Mouse (Mus musculus): ENCODE results near the gene Olfr372. TPM values are rescaled to one million over a fixed set of nuclear protein-coding genes. Genes with fewer than 3 reads are reported as not detected.

Gene Olfr372
- total and polyA plus RNA-seq, 2 experiments from 2014 or later: not detected

DNA sequence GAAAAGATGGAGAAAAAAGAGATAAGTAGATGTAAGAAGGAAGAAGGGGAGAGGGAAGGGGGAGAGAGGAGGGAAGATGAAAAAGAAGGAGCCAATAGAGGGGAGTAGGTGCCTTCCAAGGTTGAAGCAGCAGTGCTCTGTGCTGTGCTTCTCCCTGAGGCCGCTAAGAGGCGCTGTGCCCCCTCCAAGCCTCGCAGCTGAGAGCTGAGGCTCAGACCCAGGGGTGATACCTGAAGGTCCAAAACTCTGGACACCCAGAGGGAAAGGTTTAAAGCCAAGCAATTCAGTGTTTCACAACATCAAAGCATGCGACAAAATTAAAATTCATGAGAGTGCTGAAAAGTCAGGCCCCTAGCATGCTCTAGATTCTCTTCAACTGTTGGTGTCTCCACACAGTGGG, 64.1 kb downstream of the Olfr372 start:
- ATAC-seq: no peak
- TF ChIP-seq CTCF (IDR thresholded peaks at IDR 0.05; ENCODE audit: low read depth): no peak
- 32% methylated on average over 4 of the region's 4 CpGs for WGBS
- no peak for DNase-seq (ENCODE audit: low spot score)
- H3K27ac ChIP-seq: no peak overlapping the region
- no peaks in the 10 kb centered on the region; the same call in 1 of the 2 replicates for H3K9me3 ChIP-seq (ENCODE audit: low read length)
- no peak overlapping the region for H3K4me3 ChIP-seq (ENCODE audit: low read length)
- H3K9ac ChIP-seq (replicated peaks; ENCODE audit: low read length): no peak overlapping the region
- H3K4me2 ChIP-seq (ENCODE audit: low read depth, low read length): no peak overlapping the region
- no peaks in the 10 kb centered on the region for H3K27me3 ChIP-seq (ENCODE audit: insufficient read depth, low read length)
- no peaks in the 10 kb centered on the region for H3K4me1 ChIP-seq (ENCODE audit: insufficient read depth, low read length)
- no peaks in the 10 kb centered on the region for H3K36me3 ChIP-seq (ENCODE audit: insufficient read depth, low read length)

DNA sequence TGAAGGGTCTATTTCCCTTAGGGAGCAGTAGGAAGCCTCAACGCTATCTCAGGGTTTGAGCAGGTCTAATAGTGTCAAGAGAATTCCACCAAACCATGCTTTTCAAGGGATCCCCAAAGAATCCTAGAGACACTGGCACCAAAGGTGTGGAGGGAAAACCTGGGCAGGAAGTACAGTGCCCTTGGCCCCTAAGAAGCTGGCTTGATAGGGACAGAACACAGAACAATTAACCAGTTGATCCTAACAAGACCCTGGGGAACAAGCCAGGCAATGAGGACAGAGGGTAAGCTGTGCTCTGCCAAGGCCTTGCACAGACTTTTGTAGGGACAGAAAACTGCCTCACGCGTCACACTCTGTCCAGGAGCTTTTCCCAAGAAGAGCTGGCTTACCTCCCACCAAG, 65.7 kb downstream of the Olfr372 start, which contains the start of gene Olfr374:
Olfr374 (plus strand) TSS at position 301 of the 400 bp plus-strand sequence.
- H3K27ac ChIP-seq: no peak within 1 kb of the TSS
- no peaks in the 10 kb centered on the region for H3K27me3 ChIP-seq (ENCODE audit: insufficient read depth, low read length)
- DNase-seq (ENCODE audit: low spot score): no peak
- no peak for TF ChIP-seq CTCF (IDR thresholded peaks at IDR 0.05; ENCODE audit: low read depth)
- 92% methylated on average over 3 of the region's 3 CpGs for WGBS
- H3K4me3 ChIP-seq (ENCODE audit: low read length): no peak within 1 kb of the TSS
- no peak for ATAC-seq
- H3K9me3 ChIP-seq (ENCODE audit: low read length): no peaks in the 10 kb centered on the region; the same call in 1 of the 2 replicates
- H3K4me2 ChIP-seq (ENCODE audit: low read depth, low read length): no peak within 1 kb of the TSS
- H3K4me1 ChIP-seq (ENCODE audit: insufficient read depth, low read length): no peaks in the 10 kb centered on the region
- no peak within 1 kb of the TSS for H3K9ac ChIP-seq (replicated peaks; ENCODE audit: low read length)
- no peaks in the 10 kb centered on the region for H3K36me3 ChIP-seq (ENCODE audit: insufficient read depth, low read length)

Other genes with a start within 250 kb of the Olfr372 start
- 3.7 and 4.2 TPM in 2 replicates for gene Zfp709, start 159.2 kb upstream of the Olfr372 start, total RNA-seq (2014; rRNA removed)
- 4.3 and 6.3 TPM in 2 replicates for gene Zfp709, start 159.2 kb upstream of the Olfr372 start, polyA plus RNA-seq (2015; fragmentation: Nextera tagmentation; extraction: Ambion mirVana)
- gene Zfp882, start 132.6 kb upstream of the Olfr372 start, total RNA-seq (2014; rRNA removed): 7.9 and 11.5 TPM in 2 replicates
- gene Zfp882, start 132.6 kb upstream of the Olfr372 start, polyA plus RNA-seq (2015; fragmentation: Nextera tagmentation; extraction: Ambion mirVana): 7.4 and 7.9 TPM in 2 replicates
- 15.9 and 18.0 TPM in 2 replicates for gene Zfp617, start 132.6 kb upstream of the Olfr372 start, total RNA-seq (2014; rRNA removed)
- gene Zfp617, start 132.6 kb upstream of the Olfr372 start, polyA plus RNA-seq (2015; fragmentation: Nextera tagmentation; extraction: Ambion mirVana): 21.8 and 24.4 TPM in 2 replicates
- 23.8 and 24.8 TPM in 2 replicates for gene Zfp961, start 90.2 kb upstream of the Olfr372 start, total RNA-seq (2014; rRNA removed)
- gene Zfp961, start 90.2 kb upstream of the Olfr372 start, polyA plus RNA-seq (2015; fragmentation: Nextera tagmentation; extraction: Ambion mirVana): 11.0 and 14.6 TPM in 2 replicates
- not detected in 2 replicates for gene Cyp4f18, start 31.6 kb upstream of the Olfr372 start, total RNA-seq (2014; rRNA removed)
- gene Cyp4f18, start 31.6 kb upstream of the Olfr372 start, polyA plus RNA-seq (2015; fragmentation: Nextera tagmentation; extraction: Ambion mirVana): 0.46 and 0.78 TPM in 2 replicates
- gene Olfr373, start 42.0 kb downstream of the Olfr372 start, total RNA-seq (2014; rRNA removed): not detected in 2 replicates
- gene Olfr373, start 42.0 kb downstream of the Olfr372 start, polyA plus RNA-seq (2015; fragmentation: Nextera tagmentation; extraction: Ambion mirVana): 0.04 TPM in 1 of 2 replicates, not detected in the other
- gene Olfr374, start 65.8 kb downstream of the Olfr372 start, total RNA-seq (2014; rRNA removed): not detected in 2 replicates
- not detected in 2 replicates for gene Olfr374, start 65.8 kb downstream of the Olfr372 start, polyA plus RNA-seq (2015; fragmentation: Nextera tagmentation; extraction: Ambion mirVana)
- gene Tpm4, start 93.8 kb downstream of the Olfr372 start, total RNA-seq (2014; rRNA removed): 76.2 and 83.2 TPM in 2 replicates
- 124 and 127 TPM in 2 replicates for gene Tpm4, start 93.8 kb downstream of the Olfr372 start, polyA plus RNA-seq (2015; fragmentation: Nextera tagmentation; extraction: Ambion mirVana)
- 26.6 and 29.5 TPM in 2 replicates for gene Rab8a, start 120.0 kb downstream of the Olfr372 start, total RNA-seq (2014; rRNA removed)
- 64.8 and 71.5 TPM in 2 replicates for gene Rab8a, start 120.0 kb downstream of the Olfr372 start, polyA plus RNA-seq (2015; fragmentation: Nextera tagmentation; extraction: Ambion mirVana)
- gene Hsh2d, start 148.4 kb downstream of the Olfr372 start, total RNA-seq (2014; rRNA removed): not detected in 2 replicates
- gene Hsh2d, start 148.4 kb downstream of the Olfr372 start, polyA plus RNA-seq (2015; fragmentation: Nextera tagmentation; extraction: Ambion mirVana): 0.14 TPM in 1 of 2 replicates, not detected in the other
- not detected in 2 replicates for gene Cib3, start 171.6 kb downstream of the Olfr372 start, total RNA-seq (2014; rRNA removed)
- gene Cib3, start 171.6 kb downstream of the Olfr372 start, polyA plus RNA-seq (2015; fragmentation: Nextera tagmentation; extraction: Ambion mirVana): not detected in 2 replicates
- not detected in 2 replicates for gene Gm11034, start 172.4 kb downstream of the Olfr372 start, total RNA-seq (2014; rRNA removed)
- gene Gm11034, start 172.4 kb downstream of the Olfr372 start, polyA plus RNA-seq (2015; fragmentation: Nextera tagmentation; extraction: Ambion mirVana): not detected in 2 replicates
- 90.0 and 94.7 TPM in 2 replicates for gene Fam32a, start 178.5 kb downstream of the Olfr372 start, total RNA-seq (2014; rRNA removed)
- 78.9 and 83.2 TPM in 2 replicates for gene Fam32a, start 178.5 kb downstream of the Olfr372 start, polyA plus RNA-seq (2015; fragmentation: Nextera tagmentation; extraction: Ambion mirVana)
- gene Ap1m1, start 198.8 kb downstream of the Olfr372 start, total RNA-seq (2014; rRNA removed): 76.8 and 81.3 TPM in 2 replicates
- 197 and 216 TPM in 2 replicates for gene Ap1m1, start 198.8 kb downstream of the Olfr372 start, polyA plus RNA-seq (2015; fragmentation: Nextera tagmentation; extraction: Ambion mirVana)

Measured in hindbrain, postnatal 0 days (tissue).